Mouse (Mus musculus) ES-Bruce4 (cell line): ENCODE measurements around the gene E330009J07Rik.

ENCODE experiments used
- CTCF ChIP-seq: IDR thresholded peaks from one replicate; pipeline ENCODE4 v1.8.1; 2011; ENCODE audit warnings: low read depth, low read length
- EP300 ChIP-seq: IDR thresholded peaks from 2 replicates; pipeline ENCODE4 v1.6.1; 2011; ENCODE audit warnings: low read depth, low read length; ENCODE audit not compliant: insufficient read depth
- POLR2A ChIP-seq: IDR thresholded peaks from one replicate; pipeline ENCODE4 v1.8.1; 2011; ENCODE audit warnings: low read length; ENCODE audit not compliant: insufficient read depth

- TF ChIP-seq POLR2A (no peak), CTCF (no peak), EP300 (no peak)
These were observed 3.3 kb downstream of the E330009J07Rik start for GRCm38 (mm10) chr6:40432346-40433275.
